Mouse (Mus musculus) lung, embryonic 14.5 days (tissue): ENCODE data around the gene 1700009N14Rik. TPM values are rescaled to one million over a fixed set of nuclear protein-coding genes. Genes with fewer than 3 reads are reported as not detected.

Experiments used
- ATAC-seq: fragments of 200-750 bp; cut with Nextera tagmentation; 2 replicates; pipeline ENCODE4 v1.8.0; 2017; ENCODE audit warnings: mild to moderate bottlenecking, moderate TSS enrichment, moderate library complexity; ENCODE audit not compliant: insufficient read depth
- DNase-seq: peaks from one replicate; pipeline ENCODE4 v3.0.0-alpha.2; 2015
- H3K27ac ChIP-seq: fragments of 300-500 bp; sonication (generic); 2 replicates; pipeline ENCODE4 v1.5.1; 2014; ENCODE audit warnings: low read depth, mild to moderate bottlenecking, moderate library complexity
- H3K27me3 ChIP-seq: fragments of 300-500 bp; sonication (generic); 2 replicates; pipeline ENCODE4 v1.6.1; 2014; ENCODE audit warnings: low read length, control low read depth; ENCODE audit not compliant: insufficient read depth
- H3K36me3 ChIP-seq: fragments of 300-500 bp; sonication (generic); 2 replicates; pipeline ENCODE4 v1.6.1; 2014; ENCODE audit warnings: control low read depth; ENCODE audit not compliant: insufficient read depth
- H3K4me1 ChIP-seq: fragments of 300-500 bp; sonication (generic); 2 replicates; pipeline ENCODE4 v1.6.1; 2014; ENCODE audit warnings: antibody characterized with exemption, control low read depth; ENCODE audit not compliant: insufficient read depth
- H3K4me2 ChIP-seq: fragments of 300-500 bp; sonication (generic); 2 replicates; pipeline ENCODE4 v1.6.1; 2014; ENCODE audit warnings: mild to moderate bottlenecking
- H3K4me3 ChIP-seq: fragments of 300-500 bp; sonication (generic); 2 replicates; pipeline ENCODE4 v1.5.1; 2014; ENCODE audit warnings: low read depth, low read length
- H3K9ac ChIP-seq: fragments of 300-500 bp; sonication (generic); 2 replicates; pipeline ENCODE4 v1.6.1; 2014
- H3K9me3 ChIP-seq: fragments of 300-500 bp; sonication (generic); 2 replicates; pipeline ENCODE4 v1.6.1; 2016; ENCODE audit warnings: low read depth, low read length, control low read depth
- CTCF ChIP-seq: IDR thresholded peaks from 2 replicates; pipeline ENCODE4 v1.5.1; 2016; ENCODE audit warnings: antibody characterized with exemption, low read depth
- WGBS: fragments of 180-500 bp; shearing (Covaris S2); extraction: QIAGEN DNeasy Blood & Tissue Kit; methylation state at CpG from one replicate; pipeline ENCODE4 v1.1.7; 2014; 5-methylcytosine and 5-hydroxymethylcytosine counted together
- polyA plus RNA-seq: library from polyadenylated mRNA; unstranded; fragments of >200 nt; fragmentation: Nextera tagmentation; extraction: Ambion mirVana; gene quantifications from 2 replicates; pipeline ENCODE4 v1.2.1, GENCODE M21; 2014

The 1700009N14Rik gene
- not detected in 2 replicates for polyA plus RNA-seq

GRCm38 (mm10) chr4:39450069-39450468 lies at the start of gene 1700009N14Rik:
1700009N14Rik (plus strand) TSS chr4:39450295.
- DNase-seq (no peak), ATAC-seq (peak; percentile 66; the same call in 1 of the 2 replicates)
- Histone ChIP-seq H3K4me3 (no peak within 1 kb of the TSS), H3K27me3 (no peaks in the 10 kb centered on the region), H3K27ac (no peak within 1 kb of the TSS), H3K9ac (no peak within 1 kb of the TSS), H3K36me3 (no peaks in the 10 kb centered on the region), H3K4me1 (no peaks in the 10 kb centered on the region), H3K9me3 (no peaks in the 10 kb centered on the region), H3K4me2 (no peak within 1 kb of the TSS)
- WGBS: 51% methylated on average over 3 of the region's 3 CpGs
- TF ChIP-seq CTCF: no peak

- Histone ChIP-seq H3K4me3 (no peak overlapping the region), H3K4me2 (no peak overlapping the region), H3K27me3 (no peaks in the 10 kb centered on the region), H3K27ac (no peak overlapping the region), H3K4me1 (no peaks in the 10 kb centered on the region), H3K9ac (no peak overlapping the region), H3K36me3 (no peaks in the 10 kb centered on the region), H3K9me3 (no peaks in the 10 kb centered on the region)
- WGBS: 59% methylated on average over 2 of the region's 2 CpGs
- TF ChIP-seq CTCF: no peak
- no peak for DNase-seq
- no peak for ATAC-seq
Observed at GRCm38 (mm10) chr4:39437870-39438367, 12.2 kb upstream of the 1700009N14Rik start.

GRCm38 (mm10) chr4:39474291-39474690 lies 24.2 kb downstream of the 1700009N14Rik start:
- H3K36me3 ChIP-seq: no peaks in the 10 kb centered on the region
- no peak overlapping the region for H3K27ac ChIP-seq
- DNase-seq (no peak), ATAC-seq (no peak)
- 83% methylated on average over 2 of the region's 2 CpGs for WGBS
- no peaks in the 10 kb centered on the region for H3K27me3 ChIP-seq
- no peak overlapping the region for H3K4me3 ChIP-seq
- no peak overlapping the region for H3K9ac ChIP-seq
- no peak for TF ChIP-seq CTCF
- no peaks in the 10 kb centered on the region for H3K9me3 ChIP-seq
- H3K4me2 ChIP-seq: no peak overlapping the region
- H3K4me1 ChIP-seq: no peaks in the 10 kb centered on the region

- WGBS: 62% methylated on average over 8 of the region's 8 CpGs
- no peaks in the 10 kb centered on the region for H3K9me3 ChIP-seq
- no peak overlapping the region for H3K9ac ChIP-seq
- no peak for TF ChIP-seq CTCF
- H3K27me3 ChIP-seq: no peaks in the 10 kb centered on the region
- no peak overlapping the region for H3K4me3 ChIP-seq
- H3K27ac ChIP-seq: no peak overlapping the region
- DNase-seq (no peak), ATAC-seq (no peak)
- H3K4me2 ChIP-seq: no peak overlapping the region
- H3K36me3 ChIP-seq: no peaks in the 10 kb centered on the region
- no peaks in the 10 kb centered on the region for H3K4me1 ChIP-seq
Observed at GRCm38 (mm10) chr4:39486393-39486792, 36.3 kb downstream of the 1700009N14Rik start.

- no peak for TF ChIP-seq CTCF
- no peak overlapping the region for H3K4me3 ChIP-seq
- 39% methylated on average over 1 of the region's 1 CpGs for WGBS
- no peaks in the 10 kb centered on the region for H3K4me1 ChIP-seq
- no peak overlapping the region for H3K4me2 ChIP-seq
- no peak for ATAC-seq
- H3K27ac ChIP-seq: no peak overlapping the region
- no peaks in the 10 kb centered on the region for H3K9me3 ChIP-seq
- no peaks in the 10 kb centered on the region for H3K36me3 ChIP-seq
- DNase-seq: no peak
- H3K27me3 ChIP-seq: no peaks in the 10 kb centered on the region
- no peak overlapping the region for H3K9ac ChIP-seq
Observed at GRCm38 (mm10) chr4:39493596-39493995, 43.5 kb downstream of the 1700009N14Rik start.

- Histone ChIP-seq H3K4me2 (no peak overlapping the region), H3K4me1 (no peaks in the 10 kb centered on the region), H3K4me3 (no peak overlapping the region), H3K9me3 (no peaks in the 10 kb centered on the region), H3K27ac (no peak overlapping the region), H3K27me3 (no peaks in the 10 kb centered on the region), H3K36me3 (no peaks in the 10 kb centered on the region), H3K9ac (no peak overlapping the region)
- no peak for DNase-seq
- ATAC-seq: no peak
- no peak for TF ChIP-seq CTCF
- 81% methylated on average over 1 of the region's 1 CpGs for WGBS
Observed at GRCm38 (mm10) chr4:39495875-39496274, 45.8 kb downstream of the 1700009N14Rik start.
